Mouse (Mus musculus) lung, postnatal 0 days (tissue): ENCODE measurements around the gene Zfp963.

ENCODE experiments used
- CTCF ChIP-seq: IDR thresholded peaks from 2 replicates; pipeline ENCODE4 v1.5.1; 2016; ENCODE audit warnings: antibody characterized with exemption, mild to moderate bottlenecking
- EP300 ChIP-seq: IDR thresholded peaks from 2 replicates; pipeline ENCODE4 v1.6.1; 2016; ENCODE audit warnings: antibody characterized with exemption, mild to moderate bottlenecking, control low read depth

- TF ChIP-seq EP300 (no peak), CTCF (no peak)
Observed at GRCm38 (mm10) chr8:69771221-69771620, 21.5 kb upstream of the Zfp963 start.
